Mouse (Mus musculus) cortical plate, adult 2 months (tissue): ENCODE measurements around the gene Pitpnb. TPM values are rescaled to one million over a fixed set of nuclear protein-coding genes. Genes with fewer than 3 reads are reported as not detected.

Experiments
- H3K27ac ChIP-seq: fragments of 200-500 bp; 2 replicates; pipeline ENCODE4 v1.5.1; 2012; ENCODE audit warnings: low read length, control low read depth, inconsistent platforms; ENCODE audit not compliant: insufficient read depth
- H3K4me1 ChIP-seq: fragments of 200-500 bp; 2 replicates; pipeline ENCODE4 v1.6.1; 2011; ENCODE audit warnings: low read length; ENCODE audit not compliant: control insufficient read depth, insufficient read depth
- H3K4me3 ChIP-seq: fragments of 200-500 bp; 2 replicates; pipeline ENCODE4 v1.5.1; 2011; ENCODE audit warnings: mild to moderate bottlenecking, low read length, control low read depth; ENCODE audit not compliant: insufficient read depth
- CTCF ChIP-seq: fragments of 200-500 bp; IDR thresholded peaks from 2 replicates; pipeline ENCODE4 v1.5.1; 2011; ENCODE audit warnings: mild to moderate bottlenecking, control low read depth, low read length; ENCODE audit not compliant: insufficient read depth; ENCODE audit errors: extremely low read depth
- POLR2A ChIP-seq: fragments of 200-500 bp; IDR thresholded peaks from 2 replicates; pipeline ENCODE4 v1.6.1; 2011; ENCODE audit warnings: mild to moderate bottlenecking, low read length, control low read depth; ENCODE audit not compliant: insufficient read depth; ENCODE audit errors: extremely low read depth
- polyA plus RNA-seq: library from polyadenylated mRNA; depleted of rRNA; stranded (reverse); fragments of >200 nt; gene quantifications from 2 replicates; pipeline ENCODE4 v1.2.3, GENCODE M21; 2012

The Pitpnb gene
- polyA plus RNA-seq, 1 experiment, result 71.4 TPM

DNA sequence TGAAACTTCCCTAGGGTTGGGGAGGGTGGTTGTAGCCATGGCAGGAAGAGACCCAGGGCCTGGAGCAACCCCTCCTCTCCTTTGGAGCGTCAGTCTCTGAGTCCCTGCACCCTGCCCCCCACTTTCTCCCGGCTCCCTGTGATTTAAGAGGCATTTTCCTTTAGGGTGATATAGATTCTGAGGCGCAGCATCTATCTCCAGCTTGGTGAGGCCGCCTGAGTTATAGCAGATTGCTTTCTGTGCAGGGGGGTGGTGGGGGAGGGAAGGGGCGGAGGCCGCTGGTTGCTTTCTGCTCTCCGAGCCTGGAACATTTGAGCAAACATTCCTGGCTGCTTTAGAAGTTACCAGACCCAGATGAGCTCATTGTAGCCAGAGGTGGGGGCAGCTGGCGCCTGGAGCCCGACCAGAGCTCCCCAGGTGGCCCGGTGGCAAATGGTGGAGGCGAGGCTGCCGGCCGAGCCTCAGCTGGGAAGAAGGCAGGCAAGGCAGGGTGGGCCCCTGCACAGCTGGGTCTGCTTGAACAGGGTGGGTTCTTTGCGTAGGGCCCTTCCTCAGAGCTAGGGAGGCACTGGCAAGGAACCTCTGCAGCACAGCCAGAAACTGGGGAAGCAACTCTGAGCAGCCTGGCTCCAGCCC is 78.0 kb downstream of the Pitpnb start:
- Histone ChIP-seq H3K27ac (no peak overlapping the region), H3K4me1 (no peaks in the 10 kb centered on the region; the same call in 1 of the 2 replicates), H3K4me3 (no peak overlapping the region)
- TF ChIP-seq CTCF, result no peak
- TF ChIP-seq POLR2A, result no peak

DNA sequence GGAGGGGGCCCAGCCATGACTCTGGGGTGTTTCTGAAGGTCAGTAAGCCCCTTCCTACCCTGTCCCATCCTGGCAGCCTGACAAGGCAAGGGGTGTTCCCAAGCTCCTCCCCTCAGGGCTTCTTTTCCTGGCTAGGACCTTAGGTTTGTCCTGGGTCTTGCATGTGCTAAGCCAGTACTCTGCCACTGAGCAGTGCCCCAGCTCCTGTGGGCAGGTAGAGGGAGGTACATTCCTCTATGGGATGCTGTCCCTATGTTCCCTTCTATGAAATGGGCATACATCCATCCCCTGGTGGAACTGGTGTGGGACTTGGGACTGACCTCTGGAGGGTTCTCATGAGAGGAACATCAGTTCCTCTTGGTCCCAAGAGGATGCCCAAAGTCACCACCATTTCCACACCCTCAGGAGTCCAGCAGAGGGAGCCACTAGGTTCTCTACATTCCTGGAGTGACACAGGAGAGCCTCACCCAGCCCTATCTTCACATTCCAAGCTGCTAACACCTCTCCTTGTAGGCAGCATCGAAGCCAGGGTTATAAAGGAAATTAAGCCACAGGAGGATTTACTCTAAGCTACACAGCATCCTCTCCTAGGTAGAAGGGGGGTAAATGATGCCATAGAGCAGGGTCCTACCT is 79.0 kb downstream of the Pitpnb start:
- H3K4me1 ChIP-seq, result no peaks in the 10 kb centered on the region; the same call in 1 of the 2 replicates
- TF ChIP-seq POLR2A (no peak), CTCF (peak; percentile 59)
- H3K27ac ChIP-seq, result no peak overlapping the region

DNA sequence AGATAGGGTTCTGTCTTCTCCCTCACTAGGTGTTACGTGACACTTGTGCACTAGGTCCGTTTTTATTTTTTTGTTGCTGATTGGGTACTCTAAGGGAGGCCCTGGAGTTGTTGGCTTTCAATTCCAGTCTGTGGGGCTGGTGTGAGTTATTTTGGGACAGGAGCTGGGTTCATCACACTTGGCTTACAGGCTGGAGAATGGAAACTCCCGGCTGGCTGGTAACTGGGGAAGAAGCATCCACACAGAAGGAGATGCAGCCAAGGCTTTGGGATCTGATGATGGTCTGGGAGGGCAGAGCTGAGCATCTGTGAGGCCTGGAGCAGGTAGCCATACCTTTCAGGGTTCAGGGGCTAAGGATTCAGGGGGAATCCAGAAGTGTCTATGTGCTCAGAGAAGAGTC is 80.1 kb downstream of the Pitpnb start:
- Histone ChIP-seq H3K4me3 (no peak overlapping the region), H3K27ac (no peak overlapping the region), H3K4me1 (no peaks in the 10 kb centered on the region; the same call in 1 of the 2 replicates)
- TF ChIP-seq POLR2A (no peak), CTCF (no peak)

More for the DNA sequence above, 79.0 kb downstream of the Pitpnb start:
- H3K4me3 ChIP-seq, result no peak overlapping the region

- Histone ChIP-seq H3K4me1 (no peaks in the 10 kb centered on the region), H3K27ac (no peak overlapping the region), H3K4me3 (no peak overlapping the region)
- TF ChIP-seq CTCF, result peak; percentile 76
- no peak for TF ChIP-seq POLR2A
Observed at GRCm38 (mm10) chr5:111414192-111414591, 83.6 kb downstream of the Pitpnb start.

DNA sequence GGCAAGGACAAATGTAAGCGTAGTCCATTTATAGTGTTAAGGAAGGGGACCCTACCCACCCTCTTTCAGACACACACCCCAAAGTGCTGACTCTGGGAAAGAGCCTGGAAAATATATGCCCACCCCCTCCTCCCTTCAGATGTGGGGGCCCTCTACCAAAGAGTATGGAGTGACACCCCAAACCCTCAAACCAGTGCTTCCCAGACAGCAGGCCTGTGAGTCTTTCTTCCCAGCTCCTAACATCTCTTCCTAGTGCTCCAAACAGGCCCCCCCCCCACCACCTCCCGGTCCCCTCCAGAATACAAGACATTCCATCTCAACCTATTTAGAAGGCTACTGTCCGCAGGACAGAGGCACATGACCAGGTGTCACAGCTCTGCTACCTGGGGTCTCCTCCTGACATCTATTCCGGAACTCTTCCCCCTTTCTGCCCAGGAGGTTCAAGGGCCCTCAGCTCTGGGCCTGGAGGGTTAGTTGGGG is 84.2 kb downstream of the Pitpnb start:
- no peak overlapping the region for H3K4me3 ChIP-seq
- no peak overlapping the region for H3K27ac ChIP-seq
- no peaks in the 10 kb centered on the region for H3K4me1 ChIP-seq
- TF ChIP-seq CTCF (no peak), POLR2A (no peak)

DNA sequence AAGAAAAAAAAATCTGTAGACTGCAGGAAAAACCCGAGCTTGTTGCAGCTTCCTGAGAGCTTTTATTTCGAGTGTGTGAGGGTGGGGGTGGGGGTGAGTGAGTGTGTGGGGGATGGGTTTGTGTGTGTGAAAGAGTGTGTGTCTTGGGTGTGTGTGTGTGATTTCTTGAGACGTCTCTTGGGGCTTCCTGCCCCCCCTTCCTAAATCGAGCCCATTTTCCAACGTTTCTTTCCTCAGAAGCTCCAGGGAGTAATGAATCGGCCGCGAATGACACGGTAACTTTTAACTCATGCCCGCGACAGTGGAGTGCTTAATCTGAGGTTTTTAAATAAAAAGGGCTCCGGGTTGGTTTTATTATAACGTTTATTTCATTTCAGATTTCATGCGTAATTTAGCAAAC is 85.0 kb downstream of the Pitpnb start:
- Histone ChIP-seq H3K27ac (no peak overlapping the region), H3K4me3 (peak overlapping the region; percentile 75; the same call in 1 of the 2 replicates), H3K4me1 (no peaks in the 10 kb centered on the region)
- no peak for TF ChIP-seq POLR2A
- TF ChIP-seq CTCF, result no peak

DNA sequence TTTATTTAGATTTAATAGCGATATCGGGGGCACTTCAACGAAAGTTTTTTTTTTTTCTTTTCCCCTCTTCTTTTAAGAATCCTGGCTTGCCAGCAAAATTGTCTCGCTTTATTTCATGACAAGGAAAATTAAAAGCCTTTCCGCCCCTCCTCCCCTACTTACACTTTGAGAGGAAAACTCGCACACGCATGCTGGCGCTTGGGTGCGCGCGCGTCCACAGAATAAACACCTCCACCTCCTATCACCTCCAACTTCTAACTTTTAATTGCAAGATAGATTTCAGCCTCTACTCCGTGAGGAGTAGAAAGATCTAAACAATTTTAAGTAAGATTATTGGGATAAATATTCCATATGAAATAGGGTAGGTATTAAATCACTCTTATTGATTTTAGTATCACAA is 85.5 kb downstream of the Pitpnb start:
- 0 out of 2 replicates have a peak, but pooled peaks have one; percentile 0 for TF ChIP-seq CTCF
- no peak for TF ChIP-seq POLR2A
- peak overlapping the region; percentile 75; the same call in 1 of the 2 replicates for H3K4me3 ChIP-seq
- H3K4me1 ChIP-seq, result no peaks in the 10 kb centered on the region
- no peak overlapping the region for H3K27ac ChIP-seq

DNA sequence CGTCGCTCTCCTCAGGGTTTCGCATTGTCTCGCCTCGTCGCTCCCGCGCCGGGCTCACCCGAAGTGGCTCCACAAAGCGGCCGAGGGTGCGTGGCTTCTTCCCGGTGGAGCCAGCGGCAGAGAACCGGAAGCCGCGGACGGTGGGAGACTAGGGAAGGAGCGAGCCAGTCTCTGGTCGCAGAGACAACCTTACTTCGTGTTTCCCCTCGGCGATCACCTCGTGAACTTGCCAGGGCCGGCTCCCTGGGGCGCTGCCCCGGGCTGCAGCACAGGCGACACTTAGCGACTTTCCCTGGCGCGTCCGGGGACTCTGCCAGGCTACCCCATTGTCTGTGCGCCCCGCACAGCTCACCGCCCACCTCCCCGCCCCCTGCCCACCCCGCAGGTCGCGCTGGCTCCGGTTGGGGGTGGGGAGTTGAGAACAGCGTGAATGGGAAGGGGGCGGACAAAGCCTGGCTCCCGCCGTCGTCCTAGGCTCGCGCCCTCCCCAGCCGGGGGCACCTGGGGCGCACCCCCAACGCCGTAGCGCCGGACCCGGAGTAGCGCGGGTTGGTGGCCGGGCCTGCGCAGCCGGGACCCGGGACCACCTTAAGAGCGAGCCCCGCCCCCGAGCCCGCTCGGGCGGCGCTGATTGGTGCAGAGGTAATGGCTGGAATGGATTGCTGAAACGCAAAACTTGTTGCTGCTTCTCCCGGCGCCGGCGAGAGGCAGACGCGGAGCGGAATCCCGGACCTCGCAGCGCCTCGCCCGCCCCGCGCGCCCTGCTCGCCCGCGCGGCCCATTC is 86.2 kb downstream of the Pitpnb start, which contains the start of gene Mn1:
Gene Mn1, plus strand, starts transcription at position 772 of the 784 bp plus-strand sequence.
- TF ChIP-seq POLR2A (peak; percentile 88), CTCF (no peak)
- H3K27ac ChIP-seq, result peak within 1 kb of the TSS; percentile 82
- H3K4me3 ChIP-seq, result peak within 1 kb of the TSS; percentile 75
- no peaks in the 10 kb centered on the region for H3K4me1 ChIP-seq

DNA sequence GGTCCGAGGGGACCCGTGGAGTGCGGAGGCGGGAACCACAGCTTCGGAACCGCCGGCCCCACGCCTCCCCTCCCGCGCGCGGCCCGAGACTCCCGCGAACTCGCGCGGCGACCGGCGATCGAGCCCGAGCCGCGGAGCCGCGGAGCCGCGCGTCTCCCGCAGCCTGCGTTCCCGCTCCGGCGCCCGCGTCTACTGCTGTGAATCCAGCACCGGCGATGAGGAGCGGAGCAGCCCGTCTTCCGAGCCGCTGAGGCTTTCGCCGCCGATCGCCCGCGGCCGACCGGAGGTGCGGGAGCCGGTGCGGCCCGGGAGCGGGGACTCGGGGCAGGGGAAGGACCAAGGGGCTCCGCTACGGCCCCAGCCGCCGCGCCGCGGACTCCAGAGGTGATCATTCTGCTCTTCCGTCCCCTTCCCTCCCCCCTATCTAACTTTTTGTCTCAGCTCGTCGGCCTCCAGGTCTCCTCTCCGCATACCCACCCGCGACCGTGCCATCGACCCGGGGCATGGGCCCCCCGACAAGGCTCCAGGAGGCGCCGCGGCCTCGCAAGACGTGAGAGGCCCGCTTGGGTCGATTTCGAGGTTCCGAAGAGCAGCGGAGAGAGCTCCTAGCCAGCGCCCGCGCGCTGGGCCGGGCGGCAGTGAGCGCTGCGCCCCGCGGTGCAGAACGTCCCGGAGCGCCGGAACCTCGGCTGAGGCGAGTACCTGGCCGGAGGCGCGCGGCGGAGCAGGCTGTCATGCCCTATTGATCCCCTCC is 87.0 kb downstream of the Pitpnb start:
- peak overlapping the region; percentile 75 for H3K4me3 ChIP-seq
- peak overlapping the region; percentile 78 for H3K27ac ChIP-seq
- no peaks in the 10 kb centered on the region for H3K4me1 ChIP-seq
- TF ChIP-seq CTCF (no peak), POLR2A (no peak)
